Mouse (Mus musculus): ENCODE measurements around the gene Aunip. TPM values are rescaled to one million over a fixed set of nuclear protein-coding genes. Genes with fewer than 3 reads are reported as not detected.
A peak's percentile ranks its signal among the peaks of the same experiment; 100 is the strongest.
"Not testable (repeated sequence)": the region's sequence is repeated elsewhere in the genome, so short reads cannot be mapped to it uniquely, and the experiment has no call there.

Gene Aunip
- polyA plus RNA-seq, 1 experiment from 2014 or later: 2.3 TPM

DNA sequence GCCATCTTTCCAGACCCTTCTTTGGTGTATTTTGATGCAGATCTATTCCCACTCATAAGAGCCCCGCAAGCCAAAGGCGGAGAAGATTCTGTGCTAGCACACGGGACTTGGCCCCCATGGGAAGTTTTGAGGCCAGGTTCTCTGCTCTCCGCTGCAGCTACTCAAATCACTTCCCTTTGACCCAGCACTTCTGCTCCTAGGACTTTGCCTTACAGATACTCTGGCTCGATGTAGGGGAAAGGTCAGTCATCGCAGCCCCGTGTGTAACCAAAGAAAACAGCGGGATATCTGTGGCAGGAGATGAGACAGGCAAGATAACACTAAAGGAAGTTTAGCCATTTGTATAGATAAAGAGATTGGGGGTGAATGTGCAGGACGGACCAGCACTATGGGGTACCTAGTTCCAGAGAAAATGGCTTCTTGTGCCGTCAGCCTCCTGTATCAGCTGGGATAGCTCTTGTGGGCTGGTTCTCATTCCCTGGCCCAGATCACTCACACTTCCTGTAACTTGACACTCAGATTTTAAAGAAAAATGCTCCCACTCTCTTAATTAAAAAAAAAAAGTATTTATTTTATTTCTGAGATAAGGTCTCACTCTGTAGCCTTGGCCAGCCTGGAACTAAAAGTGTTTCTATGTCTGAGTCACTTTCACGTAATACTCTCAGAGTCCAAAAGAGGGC, 20.7 kb upstream of the Aunip start:
- WGBS: 90% methylated on average over 11 of the region's 11 CpGs
- H3K9ac ChIP-seq: no peak overlapping the region
- no peaks in the 10 kb centered on the region for H3K9me3 ChIP-seq
- no peak overlapping the region for H3K4me2 ChIP-seq
- H3K4me3 ChIP-seq: no peak overlapping the region
- no peak overlapping the region for H3K27ac ChIP-seq (replicated peaks)
- H3K4me1 ChIP-seq (replicated peaks): peaks cover 5% of the 10 kb centered on the region; the same call in 1 of the 2 replicates
- no peak for ATAC-seq (ENCODE audit: low read depth)
- H3K27me3 ChIP-seq: no peaks in the 10 kb centered on the region
- H3K36me3 ChIP-seq: no peaks in the 10 kb centered on the region

DNA sequence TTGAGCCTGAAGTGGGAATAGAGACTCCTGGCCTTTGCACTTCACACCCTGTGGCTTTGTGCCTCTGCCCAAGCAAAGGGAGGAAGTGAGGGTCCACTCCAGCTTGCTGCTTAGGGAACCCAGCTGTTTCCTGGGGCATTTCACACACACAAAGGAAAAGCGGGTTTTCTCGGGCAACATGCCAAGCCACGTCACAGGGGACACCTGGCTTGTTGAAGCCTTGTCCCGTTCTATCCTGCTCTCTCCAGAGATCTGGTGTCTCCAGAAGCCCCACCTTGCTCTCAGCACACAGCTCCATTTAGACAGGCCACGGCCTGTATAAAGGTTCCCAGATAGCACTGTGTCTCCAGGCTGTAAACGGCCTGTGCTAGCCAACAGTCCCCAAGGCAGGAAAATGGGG, 19.1 kb upstream of the Aunip start:
- Histone ChIP-seq H3K9me3 (no peaks in the 10 kb centered on the region), H3K4me1 (replicated peaks) (peaks cover 19% of the 10 kb centered on the region), H3K27ac (replicated peaks) (no peak overlapping the region), H3K9ac (no peak overlapping the region), H3K27me3 (no peaks in the 10 kb centered on the region), H3K4me2 (no peak overlapping the region), H3K4me3 (no peak overlapping the region), H3K36me3 (no peaks in the 10 kb centered on the region)
- ATAC-seq (ENCODE audit: low read depth): no peak
- 71% methylated on average over 6 of the region's 6 CpGs for WGBS

DNA sequence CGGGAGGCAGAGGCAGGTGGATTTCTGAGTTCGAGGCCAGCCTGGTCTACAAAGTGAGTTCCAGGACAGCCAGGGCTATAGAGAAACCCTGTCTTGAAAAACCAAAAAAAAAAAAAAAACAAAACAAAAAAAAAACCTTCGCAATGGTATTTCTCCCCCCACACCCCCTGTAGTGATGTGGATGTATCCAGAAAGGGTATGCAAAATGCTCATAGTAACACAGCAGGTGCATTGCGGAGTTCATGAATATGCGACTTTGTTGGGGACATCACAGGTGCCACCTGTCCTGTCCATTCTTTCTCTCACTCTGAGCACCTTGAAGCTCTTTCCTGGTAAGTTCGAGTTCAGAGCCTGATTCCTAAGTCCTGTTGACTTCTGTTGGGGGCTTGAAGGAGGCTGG, 16.6 kb upstream of the Aunip start:
- ATAC-seq (ENCODE audit: low read depth): not testable (repeated sequence)

DNA sequence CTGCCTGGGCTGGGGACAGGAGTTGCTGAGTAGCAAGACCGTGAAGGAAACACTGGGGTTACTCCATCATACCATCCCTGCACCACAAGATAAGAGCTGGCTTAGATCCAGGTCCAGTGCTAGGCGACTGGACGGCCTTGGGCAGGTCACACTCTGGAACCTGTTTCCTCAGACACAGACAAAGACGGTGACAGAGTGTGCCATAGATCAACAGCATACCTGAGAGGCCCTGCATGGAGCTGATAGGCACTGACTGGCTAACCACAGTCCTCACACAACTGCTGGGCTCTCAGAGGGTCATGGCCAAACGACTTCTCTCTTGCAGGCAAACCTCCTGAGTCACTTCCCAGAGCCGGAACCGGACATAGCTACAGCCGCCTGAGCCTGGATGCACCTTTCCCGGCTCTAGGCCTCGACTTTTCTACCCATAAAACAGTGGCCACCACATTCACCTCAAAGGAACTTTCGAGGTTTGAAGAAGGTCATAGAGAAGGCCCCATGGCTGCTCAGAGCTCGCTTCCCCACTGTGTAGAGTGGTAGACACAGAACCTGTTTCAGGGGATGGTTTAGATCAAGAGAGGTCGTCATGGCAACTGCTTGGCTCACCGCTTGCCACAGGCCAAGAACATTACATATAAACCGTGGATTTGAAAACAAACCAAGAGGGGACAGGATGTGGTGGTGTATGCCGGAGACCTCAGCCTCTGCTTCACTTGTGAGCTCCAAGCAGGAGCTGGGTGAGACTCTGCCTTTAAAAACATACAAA, 15.8 kb upstream of the Aunip start:
- Histone ChIP-seq H3K4me2 (no peak overlapping the region), H3K9me3 (no peaks in the 10 kb centered on the region), H3K4me1 (replicated peaks) (peaks cover 38% of the 10 kb centered on the region), H3K36me3 (no peaks in the 10 kb centered on the region), H3K4me3 (no peak overlapping the region), H3K9ac (no peak overlapping the region), H3K27me3 (no peaks in the 10 kb centered on the region), H3K27ac (replicated peaks) (peak overlapping the region; percentile 25; the same call in 1 of the 2 replicates)
- WGBS: 67% methylated on average over 16 of the region's 16 CpGs
- ATAC-seq (ENCODE audit: low read depth): no peak

More for the DNA sequence above, 16.6 kb upstream of the Aunip start:
- H3K9me3 ChIP-seq; H3K4me2 ChIP-seq; H3K27me3 ChIP-seq; H3K36me3 ChIP-seq; H3K27ac ChIP-seq (replicated peaks); H3K4me3 ChIP-seq; H3K9ac ChIP-seq: not testable (repeated sequence)
- peaks cover 38% of the 10 kb centered on the region for H3K4me1 ChIP-seq (replicated peaks)
- 91% methylated on average over 6 of the region's 6 CpGs for WGBS

DNA sequence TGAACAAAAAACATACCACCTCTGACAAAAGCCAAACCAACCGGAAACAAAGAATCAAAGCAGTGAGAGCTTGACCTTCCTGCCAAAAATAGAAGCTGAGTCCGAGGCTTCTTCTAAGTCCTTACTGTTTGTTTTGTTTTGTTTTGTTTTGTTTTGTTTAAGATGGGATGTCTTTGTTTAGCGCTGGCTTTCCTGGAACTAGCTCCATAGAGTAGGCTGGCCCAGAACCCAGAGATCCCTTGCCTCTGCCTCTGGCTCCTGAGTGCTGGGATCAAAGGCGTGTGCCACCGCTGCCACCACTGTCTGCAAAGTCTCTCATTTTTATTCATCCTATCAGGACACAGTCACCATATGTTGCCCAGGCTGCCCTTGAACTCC, 15.3 kb upstream of the Aunip start:
- no peak overlapping the region for H3K9ac ChIP-seq
- 66% methylated on average over 5 of the region's 5 CpGs for WGBS
- no peaks in the 10 kb centered on the region for H3K27me3 ChIP-seq
- no peak overlapping the region for H3K4me2 ChIP-seq
- no peaks in the 10 kb centered on the region for H3K9me3 ChIP-seq
- peak overlapping the region; percentile 61; the same call in 1 of the 2 replicates for H3K27ac ChIP-seq (replicated peaks)
- H3K4me1 ChIP-seq (replicated peaks): peaks cover 38% of the 10 kb centered on the region
- ATAC-seq (ENCODE audit: low read depth): no peak
- H3K36me3 ChIP-seq: no peaks in the 10 kb centered on the region
- H3K4me3 ChIP-seq: no peak overlapping the region

DNA sequence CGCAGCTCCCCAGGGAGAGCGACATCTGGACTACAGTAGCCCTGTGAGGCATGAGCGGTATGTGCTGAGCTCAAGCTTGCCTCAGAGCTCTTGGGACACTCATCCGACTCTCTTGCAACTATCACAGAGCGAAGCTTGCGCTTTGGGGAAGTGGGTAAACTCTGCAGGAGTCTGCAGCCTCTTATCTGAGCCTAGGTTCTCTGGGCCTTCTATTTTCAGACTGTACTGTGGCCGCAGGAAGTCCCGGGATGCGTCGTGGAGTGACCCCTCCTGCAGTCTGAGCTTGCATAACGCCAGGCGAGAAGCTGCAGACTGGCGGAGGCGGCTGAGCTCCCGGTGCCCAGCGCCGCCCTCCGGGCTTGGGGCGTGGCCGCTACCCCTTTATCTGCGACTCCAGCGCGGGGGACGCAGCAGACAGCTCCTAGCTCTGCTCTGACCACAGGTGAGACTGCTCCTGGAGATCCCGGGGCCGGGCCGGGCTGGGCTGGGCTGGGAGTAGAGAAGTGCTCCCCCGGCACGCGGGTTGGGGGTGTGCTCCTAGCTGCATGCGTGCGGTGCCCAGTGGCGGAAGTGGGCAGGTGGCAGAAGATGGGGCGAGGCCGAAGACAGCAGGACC, 14.1 kb upstream of the Aunip start, which contains the start of gene Paqr7:
Gene Paqr7, plus strand, starts transcription at position 103 of the 616 bp plus-strand sequence.
- Histone ChIP-seq H3K9me3 (no peaks in the 10 kb centered on the region), H3K4me1 (replicated peaks) (peaks cover 38% of the 10 kb centered on the region), H3K27ac (replicated peaks) (peak within 1 kb of the TSS; percentile 61), H3K9ac (peak within 1 kb of the TSS; percentile 84), H3K4me3 (peak within 1 kb of the TSS; percentile 56), H3K27me3 (no peaks in the 10 kb centered on the region), H3K4me2 (peak within 1 kb of the TSS; percentile 89), H3K36me3 (no peaks in the 10 kb centered on the region)
- ATAC-seq (ENCODE audit: low read depth): peak; percentile 76
- WGBS: 3% methylated on average over 35 of the region's 35 CpGs

DNA sequence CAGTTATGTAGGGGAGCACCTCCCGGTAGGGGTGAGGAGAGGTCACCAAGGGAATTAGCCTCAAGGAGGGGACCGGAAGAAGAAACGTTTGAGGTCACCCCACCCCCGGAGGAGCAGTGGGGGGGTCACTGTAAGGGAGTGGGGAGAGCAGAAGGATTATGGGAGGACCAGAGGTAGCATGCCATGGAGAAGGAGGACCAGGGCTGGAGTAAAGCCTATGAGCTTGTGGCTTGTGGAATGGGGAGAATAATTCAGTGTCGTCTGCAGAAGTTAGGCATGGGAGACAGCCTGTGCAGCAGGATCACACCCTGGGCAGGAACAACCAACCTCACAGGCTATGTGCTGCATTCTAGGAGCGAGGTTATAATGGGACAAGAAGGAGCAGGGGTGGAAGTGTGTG, 13.6 kb upstream of the Aunip start:
- Histone ChIP-seq H3K4me2 (peak overlapping the region; percentile 89), H3K27ac (replicated peaks) (peak overlapping the region; percentile 61), H3K9me3 (no peaks in the 10 kb centered on the region), H3K9ac (peak overlapping the region; percentile 84), H3K27me3 (no peaks in the 10 kb centered on the region), H3K4me1 (replicated peaks) (peaks cover 38% of the 10 kb centered on the region), H3K36me3 (no peaks in the 10 kb centered on the region), H3K4me3 (peak overlapping the region; percentile 56)
- peak; percentile 38; the same call in 1 of the 2 replicates for ATAC-seq (ENCODE audit: low read depth)
- 10% methylated on average over 6 of the region's 6 CpGs for WGBS

DNA sequence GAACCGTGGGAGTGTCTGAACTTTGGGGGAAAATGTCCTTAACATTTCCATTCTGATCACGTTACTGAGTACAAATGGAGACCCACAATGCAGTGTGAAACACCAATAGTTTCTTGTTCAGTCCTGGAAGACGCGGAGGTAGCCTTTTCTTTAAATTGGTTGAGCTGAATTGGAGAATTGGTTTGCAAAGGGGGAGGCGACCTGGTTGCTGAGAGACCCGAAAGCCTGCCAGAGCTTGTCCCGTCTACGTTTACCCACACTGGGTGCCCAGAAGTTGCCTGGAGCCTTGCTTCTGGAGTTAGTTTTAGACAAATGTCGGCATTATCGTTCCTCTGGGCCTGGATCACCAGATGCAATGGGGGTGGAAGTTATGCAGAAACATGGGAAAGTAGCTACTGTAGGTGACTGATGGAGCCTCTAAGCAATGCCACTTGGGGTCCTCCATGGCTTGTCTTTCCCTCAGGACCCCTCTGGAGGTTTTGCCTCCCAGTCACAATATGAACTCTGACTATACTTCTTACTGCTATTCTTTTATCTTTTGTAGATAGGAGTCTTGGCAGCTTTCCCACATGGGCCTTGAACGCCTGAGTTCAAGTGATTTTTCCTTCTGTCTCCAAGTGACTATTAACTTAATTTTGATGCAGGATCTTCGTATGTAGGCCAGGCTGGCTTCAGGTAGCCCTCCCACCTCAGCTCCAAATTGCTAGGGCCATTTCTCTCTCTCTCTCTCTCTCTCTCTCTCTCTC, 12.6 kb upstream of the Aunip start:
- H3K9ac ChIP-seq: peak overlapping the region; percentile 84
- 0 out of 2 replicates have a peak, but pooled peaks have one; percentile 22 for ATAC-seq (ENCODE audit: low read depth)
- 58% methylated on average over 12 of the region's 12 CpGs for WGBS

DNA sequence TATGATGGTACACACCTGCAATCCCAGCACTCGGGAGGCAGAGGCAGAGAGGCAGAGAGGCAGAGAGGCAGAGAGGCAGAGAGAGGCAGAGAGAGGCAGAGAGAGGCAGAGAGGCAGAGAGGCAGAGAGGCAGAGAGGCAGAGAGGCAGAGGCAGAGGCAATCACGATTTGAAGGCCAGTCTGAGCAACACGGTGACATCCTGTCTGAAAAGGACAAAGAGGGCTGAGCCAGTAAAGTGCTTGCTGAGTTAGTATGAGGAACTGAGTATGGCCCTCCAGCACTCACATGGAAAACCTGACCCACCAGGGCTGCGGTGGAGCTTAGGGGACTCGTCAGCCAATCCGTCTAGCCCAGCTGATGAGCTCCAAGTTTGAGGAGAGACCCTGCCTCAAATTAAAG, 11.8 kb upstream of the Aunip start:
- H3K9me3 ChIP-seq; H3K36me3 ChIP-seq; H3K9ac ChIP-seq; ATAC-seq (ENCODE audit: low read depth); H3K27me3 ChIP-seq; H3K4me3 ChIP-seq: not testable (repeated sequence)
- Histone ChIP-seq H3K4me1 (replicated peaks) (peaks cover 38% of the 10 kb centered on the region), H3K27ac (replicated peaks) (peak overlapping the region; percentile 52), H3K4me2 (peak overlapping the region; percentile 89; the same call in 1 of the 2 replicates)
- 86% methylated on average over 6 of the region's 6 CpGs for WGBS

More for the DNA sequence above, 12.6 kb upstream of the Aunip start:
- peak overlapping the region; percentile 56 for H3K4me3 ChIP-seq
- peak overlapping the region; percentile 89 for H3K4me2 ChIP-seq
- H3K4me1 ChIP-seq (replicated peaks): peaks cover 38% of the 10 kb centered on the region
- H3K36me3 ChIP-seq: no peaks in the 10 kb centered on the region
- no peaks in the 10 kb centered on the region for H3K27me3 ChIP-seq
- no peaks in the 10 kb centered on the region for H3K9me3 ChIP-seq
- H3K27ac ChIP-seq (replicated peaks): peak overlapping the region; percentile 61

DNA sequence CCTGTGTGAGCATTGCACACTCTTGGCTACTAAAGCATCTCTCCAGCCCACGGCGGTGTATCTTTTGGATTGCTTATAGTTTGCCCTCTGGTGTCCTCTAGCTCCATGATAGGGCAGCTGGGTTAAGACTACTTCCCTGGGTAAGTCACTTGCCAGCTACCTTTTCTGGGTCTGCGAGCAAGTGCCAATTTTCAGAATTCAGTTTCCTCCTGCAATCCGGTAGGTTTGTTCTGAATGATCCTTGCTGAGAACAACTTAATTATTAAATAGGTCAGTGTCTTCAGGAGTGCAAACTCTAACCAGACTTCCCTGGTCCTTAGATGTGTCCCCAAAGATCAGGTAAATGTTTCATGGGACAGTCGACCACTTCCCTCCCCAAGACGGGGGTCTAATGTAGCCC, 9.7 kb upstream of the Aunip start:
- H3K27ac ChIP-seq (replicated peaks): no peak overlapping the region
- H3K4me3 ChIP-seq: no peak overlapping the region
- WGBS: 95% methylated on average over 6 of the region's 6 CpGs
- H3K9me3 ChIP-seq: no peaks in the 10 kb centered on the region
- H3K9ac ChIP-seq: no peak overlapping the region
- H3K27me3 ChIP-seq: no peaks in the 10 kb centered on the region
- ATAC-seq (ENCODE audit: low read depth): no peak
- H3K4me1 ChIP-seq (replicated peaks): peaks cover 24% of the 10 kb centered on the region
- H3K36me3 ChIP-seq: no peaks in the 10 kb centered on the region
- H3K4me2 ChIP-seq: no peak overlapping the region

DNA sequence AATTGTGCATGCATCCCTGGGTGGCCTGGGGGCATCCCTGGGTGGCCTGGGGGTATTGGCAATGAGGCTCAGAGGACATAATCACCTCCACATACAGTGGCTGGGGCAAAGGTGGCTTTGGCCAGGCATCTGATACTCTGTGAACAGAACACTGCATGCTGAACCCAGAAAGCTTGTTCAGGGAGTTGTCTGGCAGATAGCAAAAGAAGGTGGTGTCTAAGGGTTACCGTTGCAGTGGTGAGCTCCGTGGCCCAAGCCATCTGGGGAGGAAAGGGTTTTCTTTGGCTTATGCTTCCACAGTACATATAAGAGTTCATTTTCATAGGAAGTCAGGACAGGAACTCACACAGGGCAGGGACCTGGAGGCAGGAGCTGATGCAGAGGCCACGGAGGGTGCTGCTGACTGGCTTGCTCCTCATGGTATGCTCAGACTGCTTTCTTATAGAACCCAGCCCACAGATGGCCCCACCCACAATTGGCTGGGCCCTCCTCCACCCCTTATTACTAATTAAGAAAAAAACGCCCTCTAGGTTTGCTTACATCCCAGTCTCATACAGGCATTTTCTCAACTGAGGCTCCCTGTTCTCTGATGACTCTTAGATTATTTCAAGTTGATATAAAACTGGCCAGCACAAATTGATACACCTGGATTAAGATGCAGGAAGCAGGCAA, 7.0 kb upstream of the Aunip start:
- no peak for ATAC-seq (ENCODE audit: low read depth)
- Histone ChIP-seq H3K27ac (replicated peaks) (no peak overlapping the region), H3K27me3 (no peaks in the 10 kb centered on the region), H3K36me3 (peaks cover 9% of the 10 kb centered on the region; the same call in 1 of the 2 replicates), H3K4me2 (no peak overlapping the region), H3K4me3 (no peak overlapping the region), H3K4me1 (replicated peaks) (no peaks in the 10 kb centered on the region), H3K9me3 (no peaks in the 10 kb centered on the region), H3K9ac (no peak overlapping the region)
- 74% methylated on average over 4 of the region's 4 CpGs for WGBS

Measured in neural tube, embryonic 13.5 days (tissue).